Mouse (Mus musculus) E14TG2a.4 (cell line): ENCODE measurements around the gene Kcnn3.

ENCODE experiments used
- H3K27me3 ChIP-seq: 2 replicates; pipeline ENCODE4 v1.6.1; 2014; ENCODE audit warnings: low read length, control low read depth; ENCODE audit not compliant: insufficient read depth
- H3K36me3 ChIP-seq: 2 replicates; pipeline ENCODE4 v1.6.1; 2014; ENCODE audit warnings: low read length, control low read depth; ENCODE audit not compliant: insufficient read depth
- H3K4me1 ChIP-seq: replicated peaks from 2 replicates; pipeline ENCODE4 v1.6.1; 2014; ENCODE audit warnings: low read depth, low read length, control low read depth
- H3K4me3 ChIP-seq: replicated peaks from 2 replicates; pipeline ENCODE4 v1.5.1; 2014; ENCODE audit warnings: mild to moderate bottlenecking, low read length
- H3K9me3 ChIP-seq: 2 replicates; pipeline ENCODE4 v1.6.1; 2014; ENCODE audit warnings: low read length, control low read depth
- CTCF ChIP-seq: conservative IDR thresholded peaks from 2 replicates; pipeline ENCODE4 v1.5.1; 2014; ENCODE audit warnings: low read length
- NANOG ChIP-seq: IDR thresholded peaks from 2 replicates; pipeline ENCODE4 v1.6.1; 2014; ENCODE audit warnings: borderline replicate concordance, low read length, mixed read lengths
- POU5F1 ChIP-seq: IDR thresholded peaks from 2 replicates; pipeline ENCODE4 v1.6.1; 2014; ENCODE audit warnings: low read length, borderline replicate concordance

The Kcnn3 gene

GRCm38 (mm10) chr3:89598967-89599366, 79.0 kb downstream of the Kcnn3 start:
- H3K4me1 ChIP-seq, result peaks cover 15% of the 10 kb centered on the region
- no peak overlapping the region for H3K4me3 ChIP-seq
- peaks cover 28% of the 10 kb centered on the region for H3K27me3 ChIP-seq
- TF ChIP-seq NANOG, result no peak
- TF ChIP-seq CTCF, result peak; percentile 65
- no peak for TF ChIP-seq POU5F1
- peaks cover 6% of the 10 kb centered on the region for H3K9me3 ChIP-seq
- no peaks in the 10 kb centered on the region for H3K36me3 ChIP-seq

DNA sequence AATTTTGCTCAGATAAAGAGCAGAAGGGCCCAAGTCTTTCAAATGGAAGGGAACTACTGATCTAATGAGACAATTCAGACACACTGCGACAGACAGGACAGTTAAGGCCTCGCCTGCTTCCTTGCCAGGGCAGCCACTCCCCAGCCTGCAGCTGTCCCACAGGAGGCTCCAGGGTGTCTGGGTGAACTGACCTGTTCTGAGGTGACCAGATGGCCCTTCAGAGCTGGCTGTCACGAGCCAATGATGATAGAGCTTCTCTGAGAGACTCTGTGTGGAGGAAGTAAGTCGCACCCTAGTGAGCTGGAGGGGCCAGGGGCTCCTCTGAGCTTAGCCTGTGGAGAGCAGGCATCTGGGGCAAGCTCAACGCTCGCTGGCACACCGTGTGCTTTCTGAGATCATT, 81.1 kb downstream of the Kcnn3 start:
- Histone ChIP-seq H3K36me3 (no peaks in the 10 kb centered on the region), H3K4me1 (0 out of 2 replicates have a peak, but pooled peaks cover 3% of the 10 kb centered on the region), H3K27me3 (peaks cover 23% of the 10 kb centered on the region; the same call in 1 of the 2 replicates), H3K9me3 (peaks cover 6% of the 10 kb centered on the region), H3K4me3 (no peak overlapping the region)
- TF ChIP-seq POU5F1 (no peak), CTCF (no peak), NANOG (no peak)

DNA sequence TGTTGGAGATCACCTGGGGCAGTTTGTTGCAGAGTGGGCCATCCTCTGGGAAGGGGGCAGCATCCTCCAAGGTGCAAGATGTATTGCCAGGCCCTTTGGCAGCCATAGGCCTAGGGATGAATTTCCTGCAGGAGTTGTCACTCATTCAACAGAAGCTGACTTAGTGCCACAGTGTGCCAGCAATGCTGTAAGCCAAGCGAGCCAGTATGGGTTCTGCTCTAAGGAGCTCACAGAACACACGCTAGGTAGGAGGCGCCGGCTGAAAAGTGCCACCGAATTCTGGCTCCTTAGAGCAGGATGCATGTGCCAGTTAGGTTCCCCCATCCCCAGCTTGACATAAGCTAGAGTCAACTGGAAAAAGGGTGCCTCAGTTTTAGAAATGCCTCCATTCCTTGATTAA, 83.3 kb downstream of the Kcnn3 start:
- no peak overlapping the region for H3K4me3 ChIP-seq
- no peaks in the 10 kb centered on the region for H3K36me3 ChIP-seq
- peaks cover 6% of the 10 kb centered on the region for H3K9me3 ChIP-seq
- peaks cover 13% of the 10 kb centered on the region for H3K4me1 ChIP-seq
- TF ChIP-seq NANOG, result no peak
- TF ChIP-seq CTCF, result no peak
- no peak for TF ChIP-seq POU5F1
- peaks cover 16% of the 10 kb centered on the region; the same call in 1 of the 2 replicates for H3K27me3 ChIP-seq

DNA sequence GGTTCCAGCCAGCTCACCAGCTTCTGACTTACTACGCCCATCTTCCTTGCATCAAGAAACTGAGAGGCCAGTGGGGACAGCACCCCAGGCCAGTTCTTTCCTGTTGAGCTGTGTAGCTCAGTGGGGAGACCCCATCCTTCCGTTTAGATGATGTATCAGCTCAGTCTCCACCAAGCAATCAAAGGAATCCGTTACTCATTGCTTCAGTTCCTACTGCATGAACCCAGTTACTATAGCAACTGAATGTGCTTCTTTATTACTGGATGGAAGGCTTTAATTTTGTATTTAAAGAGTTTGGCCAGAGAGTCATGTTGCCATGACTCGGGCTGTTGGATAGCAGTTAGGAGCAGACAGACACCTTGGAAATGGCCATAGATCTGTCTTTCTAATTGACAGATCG, 85.3 kb downstream of the Kcnn3 start:
- Histone ChIP-seq H3K27me3 (peaks cover 18% of the 10 kb centered on the region; the same call in 1 of the 2 replicates), H3K4me3 (no peak overlapping the region), H3K36me3 (no peaks in the 10 kb centered on the region), H3K4me1 (peaks cover 10% of the 10 kb centered on the region), H3K9me3 (no peaks in the 10 kb centered on the region)
- no peak for TF ChIP-seq NANOG
- no peak for TF ChIP-seq CTCF
- TF ChIP-seq POU5F1, result no peak

DNA sequence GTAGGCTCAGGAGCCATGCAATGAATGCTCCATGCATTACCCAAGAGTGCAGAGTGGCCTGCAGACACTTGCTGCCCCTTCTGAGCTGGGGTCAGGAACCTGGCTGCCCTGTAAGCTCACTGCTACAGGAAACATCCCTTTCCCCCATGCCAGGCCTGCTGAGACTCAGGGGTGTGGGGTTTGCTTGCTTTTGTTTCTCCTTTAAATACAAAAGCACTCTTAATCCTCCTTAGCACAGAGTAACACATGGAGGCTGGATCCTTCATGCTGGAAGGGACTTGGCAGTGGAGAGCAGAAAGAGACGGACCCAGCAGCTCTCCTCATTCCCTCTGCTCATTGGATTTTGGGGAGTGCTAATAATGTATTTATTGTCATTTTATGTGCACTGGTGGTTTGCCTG, 87.4 kb downstream of the Kcnn3 start:
- peaks cover 10% of the 10 kb centered on the region for H3K4me1 ChIP-seq
- no peak overlapping the region for H3K4me3 ChIP-seq
- peaks cover 18% of the 10 kb centered on the region; the same call in 1 of the 2 replicates for H3K27me3 ChIP-seq
- H3K9me3 ChIP-seq, result no peaks in the 10 kb centered on the region
- H3K36me3 ChIP-seq, result no peaks in the 10 kb centered on the region
- no peak for TF ChIP-seq POU5F1
- TF ChIP-seq NANOG, result no peak
- TF ChIP-seq CTCF, result no peak

DNA sequence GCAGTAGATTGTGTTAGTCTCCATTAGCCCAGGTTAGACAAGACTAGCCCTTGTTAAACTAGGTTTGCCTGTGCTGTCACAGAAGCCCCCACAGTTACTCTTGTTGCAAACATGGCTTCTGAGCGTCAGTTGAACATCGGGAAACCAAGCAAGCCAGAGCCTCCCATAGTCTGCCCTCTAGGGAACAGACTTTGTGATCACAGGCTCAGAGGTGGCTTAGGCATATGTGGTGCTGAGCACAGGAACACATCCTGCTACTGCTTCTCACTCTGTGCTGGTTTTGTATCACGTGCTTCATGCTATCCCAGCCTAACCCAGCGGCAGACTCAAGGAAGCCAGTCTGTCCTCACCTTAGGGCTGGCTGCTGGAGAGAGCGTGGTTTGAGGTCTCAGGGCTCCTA, 92.1 kb downstream of the Kcnn3 start:
- Histone ChIP-seq H3K36me3 (no peaks in the 10 kb centered on the region), H3K4me3 (no peak overlapping the region), H3K9me3 (no peaks in the 10 kb centered on the region), H3K4me1 (peaks cover 8% of the 10 kb centered on the region), H3K27me3 (peaks cover 6% of the 10 kb centered on the region; the same call in 1 of the 2 replicates)
- no peak for TF ChIP-seq CTCF
- no peak for TF ChIP-seq NANOG
- no peak for TF ChIP-seq POU5F1

GRCm38 (mm10) chr3:89613526-89614523, 93.9 kb downstream of the Kcnn3 start:
- H3K9me3 ChIP-seq, result no peaks in the 10 kb centered on the region
- no peak for TF ChIP-seq CTCF
- no peak for TF ChIP-seq POU5F1
- no peak for TF ChIP-seq NANOG
- H3K4me1 ChIP-seq, result 0 out of 2 replicates have a peak, but pooled peaks cover 3% of the 10 kb centered on the region

DNA sequence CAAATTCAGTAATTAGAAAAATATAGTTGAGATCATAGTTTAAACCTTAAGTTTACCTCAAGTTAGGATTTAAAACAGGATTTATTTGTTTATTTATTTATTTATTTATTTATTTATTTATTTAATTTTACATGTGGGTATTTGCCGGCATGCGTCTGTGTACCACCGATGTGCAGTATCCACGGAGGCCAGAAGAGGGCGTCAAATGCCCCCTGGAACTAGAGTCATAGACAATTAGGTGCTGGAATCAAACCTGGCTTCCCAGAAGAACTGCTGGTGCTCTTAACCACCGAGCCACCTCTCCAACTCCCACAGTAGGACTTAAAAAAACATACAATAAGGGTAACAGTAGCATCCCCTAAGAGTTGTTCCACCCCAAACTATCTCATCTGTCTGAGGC, 96.9 kb downstream of the Kcnn3 start:
- H3K27me3 ChIP-seq, result peaks cover 4% of the 10 kb centered on the region; the same call in 1 of the 2 replicates
- 0 out of 2 replicates have a peak, but pooled peaks cover 3% of the 10 kb centered on the region for H3K4me1 ChIP-seq
- H3K9me3 ChIP-seq, result no peaks in the 10 kb centered on the region
- H3K36me3 ChIP-seq, result no peaks in the 10 kb centered on the region
- no peak overlapping the region for H3K4me3 ChIP-seq
- TF ChIP-seq NANOG (no peak), CTCF (peak; percentile 51), POU5F1 (no peak)

More at GRCm38 (mm10) chr3:89613526-89614523, 93.9 kb downstream of the Kcnn3 start:
- no peak overlapping the region for H3K4me3 ChIP-seq
- no peaks in the 10 kb centered on the region for H3K36me3 ChIP-seq
- peaks cover 6% of the 10 kb centered on the region; the same call in 1 of the 2 replicates for H3K27me3 ChIP-seq
